Mouse (Mus musculus) layer of hippocampus, adult 9-10 months (tissue): ENCODE results near the gene Tmem114.

ENCODE experiments used
- DNase-seq: peaks from one replicate; pipeline ENCODE4 v3.0.0; 2022; ENCODE audit warnings: low spot score

The Tmem114 gene

GRCm38 (mm10) chr16:8409197-8409596, 15.7 kb downstream of the Tmem114 start:
- no peak for DNase-seq

- no peak for DNase-seq
These were observed 18.2 kb downstream of the Tmem114 start for GRCm38 (mm10) chr16:8406708-8407107.

- no peak for DNase-seq
These were observed 22.3 kb downstream of the Tmem114 start for GRCm38 (mm10) chr16:8402663-8403062.

- DNase-seq, result no peak
These were observed 23.6 kb downstream of the Tmem114 start for GRCm38 (mm10) chr16:8401171-8401955.

GRCm38 (mm10) chr16:8399868-8400267, 25.1 kb downstream of the Tmem114 start:
- DNase-seq, result no peak

GRCm38 (mm10) chr16:8394946-8395345, 30.0 kb downstream of the Tmem114 start:
- DNase-seq, result no peak

GRCm38 (mm10) chr16:8388491-8388890, 36.4 kb downstream of the Tmem114 start:
- DNase-seq, result no peak

- DNase-seq, result no peak
These were observed 38.5 kb downstream of the Tmem114 start for GRCm38 (mm10) chr16:8386386-8386785.

GRCm38 (mm10) chr16:8385679-8386078, 39.3 kb downstream of the Tmem114 start:
- no peak for DNase-seq

GRCm38 (mm10) chr16:8384772-8385171, 40.2 kb downstream of the Tmem114 start:
- no peak for DNase-seq

- DNase-seq, result no peak
These were observed 41.5 kb downstream of the Tmem114 start for GRCm38 (mm10) chr16:8383396-8383795.

- DNase-seq, result no peak
These were observed 61.9 kb downstream of the Tmem114 start for GRCm38 (mm10) chr16:8363066-8363465.
